Mouse (Mus musculus) hindbrain, postnatal 0 days (tissue): ENCODE data around the gene Fgfr2. TPM values are rescaled to one million over a fixed set of nuclear protein-coding genes. Genes with fewer than 3 reads are reported as not detected.

ENCODE experiments used
- ATAC-seq: fragments of 200-750 bp; cut with Nextera tagmentation; 2 replicates; pipeline ENCODE4 v1.8.0; 2017; ENCODE audit warnings: mild to moderate bottlenecking, moderate TSS enrichment, moderate library complexity
- DNase-seq: peaks from one replicate; pipeline ENCODE4 v3.0.0-alpha.2; 2015; ENCODE audit warnings: low spot score
- H3K27ac ChIP-seq: fragments of 300-500 bp; sonication (generic); 2 replicates; pipeline ENCODE4 v1.5.1; 2014; ENCODE audit warnings: mild to moderate bottlenecking
- H3K27me3 ChIP-seq: fragments of 300-500 bp; sonication (generic); 2 replicates; pipeline ENCODE4 v1.6.1; 2014; ENCODE audit warnings: low read length, mixed read lengths; ENCODE audit not compliant: insufficient read depth
- H3K36me3 ChIP-seq: fragments of 300-500 bp; sonication (generic); 2 replicates; pipeline ENCODE4 v1.6.1; 2014; ENCODE audit warnings: low read length, mixed read lengths; ENCODE audit not compliant: insufficient read depth
- H3K4me1 ChIP-seq: fragments of 300-500 bp; sonication (generic); 2 replicates; pipeline ENCODE4 v1.6.1; 2014; ENCODE audit warnings: antibody characterized with exemption, low read length, mixed read lengths; ENCODE audit not compliant: insufficient read depth
- H3K4me2 ChIP-seq: fragments of 300-500 bp; sonication (generic); 2 replicates; pipeline ENCODE4 v1.6.1; 2014; ENCODE audit warnings: low read depth, mild to moderate bottlenecking, low read length, moderate library complexity, mixed read lengths
- H3K4me3 ChIP-seq: fragments of 300-500 bp; sonication (generic); 2 replicates; pipeline ENCODE4 v1.5.1; 2014; ENCODE audit warnings: low read length
- H3K9ac ChIP-seq: fragments of 300-500 bp; sonication (generic); replicated peaks from 2 replicates; pipeline ENCODE4 v1.6.1; 2014; ENCODE audit warnings: mild to moderate bottlenecking, low read length, moderate library complexity, mixed read lengths
- H3K9me3 ChIP-seq: fragments of 300-500 bp; sonication (generic); 2 replicates; pipeline ENCODE4 v1.6.1; 2016; ENCODE audit warnings: low read length, mixed read lengths
- CTCF ChIP-seq: IDR thresholded peaks from 2 replicates; pipeline ENCODE4 v1.5.1; 2016; ENCODE audit warnings: antibody characterized with exemption, control low read depth, low read depth
- WGBS: fragments of 180-500 bp; shearing (Covaris S2); extraction: QIAGEN DNeasy Blood & Tissue Kit; methylation state at CpG from one replicate; pipeline ENCODE4 v1.1.7; 2014; 5-methylcytosine and 5-hydroxymethylcytosine counted together
- polyA plus RNA-seq: library from polyadenylated mRNA; unstranded; fragments of >200 nt; fragmentation: Nextera tagmentation; extraction: Ambion mirVana; gene quantifications from 2 replicates; pipeline ENCODE4 v1.2.1, GENCODE M21; 2015
- total RNA-seq: library from RNA; depleted of rRNA; stranded (reverse); fragments of >200 nt; gene quantifications from 2 replicates; pipeline ENCODE4 v1.2.3, GENCODE M21; 2014

Fgfr2 gene
- total and polyA plus RNA-seq, 2 experiments from 2014 or later, result 17.3 to 49.0 TPM

DNA sequence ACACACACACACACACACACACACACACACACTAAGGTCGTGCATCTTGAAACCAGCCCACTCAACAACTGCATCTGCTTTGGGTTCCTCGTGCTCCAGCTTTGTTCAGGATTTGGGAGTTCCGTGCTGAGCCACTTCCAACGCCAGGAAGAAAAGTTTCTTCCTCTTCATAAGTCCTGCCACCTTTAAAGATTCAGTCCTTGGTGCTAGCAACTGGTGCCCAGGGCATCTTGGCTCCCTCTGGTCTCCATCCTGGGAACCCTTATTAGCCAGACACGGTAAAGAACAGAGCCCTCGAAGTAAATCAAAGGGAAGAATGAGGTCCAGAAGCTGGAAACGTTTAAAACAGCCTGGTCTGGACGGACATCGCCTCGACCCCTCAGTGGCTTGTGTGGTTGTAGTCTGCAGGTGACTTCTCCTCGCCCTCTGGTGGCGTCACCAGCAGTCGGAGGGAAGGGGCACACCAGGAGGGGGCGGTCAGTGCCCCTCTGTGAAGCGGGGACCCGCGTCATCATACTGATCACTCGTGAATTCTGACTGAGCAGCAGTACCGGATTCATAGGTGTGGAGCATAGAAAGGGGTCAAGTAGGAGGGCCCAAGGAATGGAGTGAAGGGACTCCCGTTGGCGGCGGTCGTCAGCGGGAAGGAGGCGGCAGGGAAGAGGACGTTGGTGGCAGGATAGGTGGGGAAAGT is 526.4 kb downstream of the Fgfr2 start:
- no peaks in the 10 kb centered on the region for H3K9me3 ChIP-seq
- H3K4me2 ChIP-seq, result peak overlapping the region; percentile 88
- peaks cover 17% of the 10 kb centered on the region; the same call in 1 of the 2 replicates for H3K4me1 ChIP-seq
- peak; percentile 49 for TF ChIP-seq CTCF
- H3K4me3 ChIP-seq, result peak overlapping the region; percentile 48
- H3K36me3 ChIP-seq, result no peaks in the 10 kb centered on the region
- H3K9ac ChIP-seq, result peak overlapping the region; percentile 23; the same call in 1 of the 2 replicates
- no peak overlapping the region for H3K27ac ChIP-seq
- no peak for DNase-seq
- WGBS, result 11% methylated on average over 26 of the region's 26 CpGs
- H3K27me3 ChIP-seq, result peaks cover 48% of the 10 kb centered on the region
- ATAC-seq, result peak; percentile 53; the same call in 1 of the 2 replicates

DNA sequence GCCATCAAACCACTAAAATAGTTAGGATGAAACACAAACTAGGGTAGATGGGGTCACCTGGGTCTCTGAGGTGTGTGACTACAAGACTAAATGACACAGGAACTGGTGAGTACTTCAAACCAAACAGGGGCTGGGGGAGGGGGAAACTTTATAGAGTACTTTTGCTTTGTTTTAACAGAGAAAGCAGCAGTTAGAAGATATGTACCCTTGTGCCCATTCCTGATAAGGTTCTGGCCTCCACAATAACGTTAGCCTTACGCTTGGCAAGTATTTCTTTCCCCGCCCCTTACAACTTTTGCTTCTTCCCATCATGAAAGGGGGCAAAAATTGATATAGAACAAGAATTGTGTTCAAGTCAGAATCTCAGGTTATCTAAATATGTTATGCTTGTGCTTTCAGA is 527.4 kb downstream of the Fgfr2 start:
- no peak overlapping the region for H3K27ac ChIP-seq
- DNase-seq (no peak), ATAC-seq (no peak)
- peaks cover 41% of the 10 kb centered on the region for H3K27me3 ChIP-seq
- H3K4me3 ChIP-seq, result no peak overlapping the region
- H3K4me2 ChIP-seq, result no peak overlapping the region
- peaks cover 17% of the 10 kb centered on the region; the same call in 1 of the 2 replicates for H3K4me1 ChIP-seq
- H3K9me3 ChIP-seq, result no peaks in the 10 kb centered on the region
- WGBS, result 89% methylated on average over 3 of the region's 3 CpGs
- H3K9ac ChIP-seq, result no peak overlapping the region
- no peaks in the 10 kb centered on the region for H3K36me3 ChIP-seq
- no peak for TF ChIP-seq CTCF

DNA sequence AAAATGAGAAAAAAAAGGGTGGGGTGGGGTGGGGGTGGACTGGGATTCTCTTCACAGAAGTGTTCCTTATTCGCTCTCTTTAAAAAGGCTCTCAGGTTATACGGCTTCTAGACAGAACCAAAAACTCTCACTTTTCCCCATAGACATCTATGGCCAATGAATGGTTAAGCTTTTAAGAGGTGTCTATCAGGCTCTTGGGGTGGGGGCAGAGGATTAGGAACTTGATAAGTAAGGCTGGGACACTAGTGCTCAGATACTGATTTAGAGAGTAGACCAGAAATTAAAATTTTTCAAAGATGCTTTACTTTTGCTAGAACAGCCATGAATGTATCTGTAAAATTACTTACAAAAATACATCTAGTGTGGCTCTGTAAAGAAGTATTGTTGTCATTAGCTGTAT is 528.8 kb downstream of the Fgfr2 start:
- DNase-seq, result no peak
- Histone ChIP-seq H3K27me3 (peaks cover 31% of the 10 kb centered on the region), H3K27ac (no peak overlapping the region), H3K4me3 (no peak overlapping the region), H3K9ac (no peak overlapping the region), H3K4me1 (peaks cover 9% of the 10 kb centered on the region; the same call in 1 of the 2 replicates), H3K4me2 (no peak overlapping the region), H3K36me3 (no peaks in the 10 kb centered on the region), H3K9me3 (no peaks in the 10 kb centered on the region)
- ATAC-seq, result no peak
- WGBS, result 98% methylated on average over 2 of the region's 2 CpGs
- no peak for TF ChIP-seq CTCF

DNA sequence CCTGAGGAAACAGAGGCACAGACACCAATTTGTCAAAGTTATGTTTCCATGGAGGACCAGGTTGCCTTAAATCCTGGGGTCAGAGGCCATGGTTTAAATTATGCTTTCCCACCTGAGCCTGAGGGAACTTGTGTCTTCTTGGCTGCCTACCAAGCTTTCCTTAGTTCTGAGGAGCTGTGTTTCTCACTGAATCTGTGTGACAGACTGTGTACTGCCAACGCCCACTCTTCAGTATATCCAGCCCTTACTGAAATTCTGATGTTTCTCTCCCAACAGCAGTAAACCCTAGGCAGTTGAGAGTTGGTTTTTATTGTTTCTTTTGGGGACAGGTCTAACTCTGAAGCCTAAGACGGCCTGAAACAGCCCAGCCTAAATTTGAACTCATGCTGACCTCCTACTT is 529.4 kb downstream of the Fgfr2 start:
- H3K36me3 ChIP-seq, result no peaks in the 10 kb centered on the region
- TF ChIP-seq CTCF, result no peak
- no peak for DNase-seq
- no peak overlapping the region for H3K4me3 ChIP-seq
- no peak overlapping the region for H3K4me2 ChIP-seq
- 78% methylated on average over 2 of the region's 2 CpGs for WGBS
- no peak for ATAC-seq
- 0 out of 2 replicates have a peak, but pooled peaks cover 5% of the 10 kb centered on the region for H3K4me1 ChIP-seq
- H3K9me3 ChIP-seq, result no peaks in the 10 kb centered on the region
- no peak overlapping the region for H3K27ac ChIP-seq
- no peak overlapping the region for H3K9ac ChIP-seq
- H3K27me3 ChIP-seq, result peaks cover 25% of the 10 kb centered on the region

DNA sequence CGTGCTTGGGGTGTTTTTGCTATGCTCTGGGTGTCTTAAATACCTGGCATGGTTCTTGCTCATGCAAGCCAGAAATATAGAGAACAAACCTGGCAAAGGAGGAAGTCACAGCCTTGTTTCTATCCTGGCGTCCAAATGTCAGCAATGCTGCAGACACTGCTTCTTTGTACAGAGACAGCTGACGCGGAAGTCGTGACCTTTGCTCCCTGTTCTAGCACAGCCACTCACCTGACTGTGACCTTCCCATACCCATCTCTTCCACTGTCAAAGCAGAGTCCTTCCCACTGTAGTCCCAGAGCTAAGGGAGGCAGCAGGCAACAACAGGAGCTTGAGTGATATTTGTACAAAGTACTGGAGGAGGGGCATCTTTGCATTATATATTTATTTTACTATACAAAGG is 533.5 kb downstream of the Fgfr2 start:
- no peak for TF ChIP-seq CTCF
- Histone ChIP-seq H3K9ac (no peak overlapping the region), H3K9me3 (no peaks in the 10 kb centered on the region), H3K27me3 (no peaks in the 10 kb centered on the region), H3K4me1 (no peaks in the 10 kb centered on the region), H3K36me3 (no peaks in the 10 kb centered on the region), H3K27ac (no peak overlapping the region), H3K4me2 (no peak overlapping the region), H3K4me3 (no peak overlapping the region)
- DNase-seq, result no peak
- no peak for ATAC-seq
- WGBS, result 58% methylated on average over 5 of the region's 5 CpGs

DNA sequence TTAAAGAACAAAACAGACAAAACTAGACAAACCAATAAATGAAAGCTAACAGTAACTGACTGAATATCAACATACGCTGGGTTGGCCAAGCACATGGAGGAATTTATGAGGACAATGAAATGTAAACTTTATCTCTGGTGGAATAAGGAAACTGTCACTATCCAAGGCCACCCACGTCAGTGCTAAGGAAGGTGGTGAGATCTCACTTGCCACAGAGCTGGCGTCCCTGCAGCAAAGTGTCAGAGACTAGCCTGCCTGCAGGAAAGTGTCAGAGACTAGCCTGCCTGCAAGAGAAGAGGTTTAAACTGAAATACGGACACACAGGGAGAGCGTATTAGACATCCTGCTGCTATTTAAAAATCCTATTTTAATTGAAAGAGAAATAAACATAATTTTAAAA is 536.0 kb downstream of the Fgfr2 start:
- Histone ChIP-seq H3K36me3 (no peaks in the 10 kb centered on the region), H3K27ac (no peak overlapping the region), H3K9me3 (no peaks in the 10 kb centered on the region), H3K9ac (no peak overlapping the region), H3K4me1 (no peaks in the 10 kb centered on the region), H3K4me3 (no peak overlapping the region), H3K27me3 (no peaks in the 10 kb centered on the region), H3K4me2 (no peak overlapping the region)
- ATAC-seq, result no peak
- 73% methylated on average over 5 of the region's 5 CpGs for WGBS
- DNase-seq, result no peak
- TF ChIP-seq CTCF, result no peak
